Mouse (Mus musculus) adrenal gland (tissue): ENCODE data around the gene Klk1b22.
"Not testable (repeated sequence)": the region's sequence is repeated elsewhere in the genome, so short reads cannot be mapped to it uniquely, and the experiment has no call there.

Experiments used
- intact Hi-C: fragments of 180-260 bp; cut with DNase I; formaldehyde crosslinking; loops from one replicate; pipeline ENCODE4 v1.15.1; 2025
- long read RNA-seq, 2 experiments: library from polyadenylated mRNA; unstranded; transcript quantifications; one replicate each; pipeline ENCODE4 v2.0.0; 2020; ENCODE audit warnings: borderline replicate concordance in 1 of 2; ENCODE audit not compliant: insufficient replicate concordance in 1 of 2

Klk1b22 gene
- long read RNA-seq, experiment 1 = 0 reads
- long read RNA-seq, experiment 2 = 0 reads

DNA sequence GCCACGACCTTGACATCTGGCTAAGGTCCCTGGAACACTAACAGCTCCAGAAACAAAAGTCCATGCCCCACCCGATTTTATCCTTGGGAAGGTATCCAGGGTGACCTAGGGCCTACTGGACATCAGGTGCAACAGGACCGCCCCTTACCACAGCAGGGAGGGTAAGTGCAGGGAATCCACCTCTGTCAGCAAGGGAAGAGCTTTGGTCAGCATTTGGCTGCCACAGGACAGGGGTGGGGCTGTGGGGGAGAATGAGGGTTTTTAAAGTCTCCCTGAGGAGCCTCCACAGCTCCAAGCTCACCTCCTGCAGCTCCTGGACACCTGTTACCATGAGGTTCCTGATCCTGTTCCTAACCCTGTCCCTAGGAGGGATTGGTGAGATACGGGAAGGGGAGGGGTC, at the start of gene Klk1b22:
TSS of gene Klk1b22 (plus strand) at position 301 of the 400 bp plus-strand sequence.
- intact Hi-C loops = no loop called here

DNA sequence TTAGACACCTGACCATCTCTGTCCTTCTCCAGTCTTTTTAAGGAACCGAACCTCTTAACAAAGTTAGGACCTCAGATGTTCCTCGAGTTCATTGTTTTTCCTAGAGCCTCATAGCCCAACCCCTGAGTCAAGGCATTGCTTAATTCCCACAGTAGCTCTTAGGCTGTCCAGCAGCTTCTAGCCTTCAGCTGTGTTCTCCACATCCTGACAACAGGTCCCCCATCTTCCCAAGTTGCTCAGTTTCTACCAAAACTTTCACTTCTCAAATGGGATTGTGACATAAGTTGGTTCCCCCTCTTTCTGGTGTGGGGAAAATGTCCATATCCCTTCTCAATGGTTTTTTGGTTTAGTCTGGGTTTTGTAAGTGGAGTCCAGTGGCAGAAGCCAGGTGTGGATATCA, 40.4 kb upstream of the Klk1b22 start:
- intact Hi-C loops = no loop called here

DNA sequence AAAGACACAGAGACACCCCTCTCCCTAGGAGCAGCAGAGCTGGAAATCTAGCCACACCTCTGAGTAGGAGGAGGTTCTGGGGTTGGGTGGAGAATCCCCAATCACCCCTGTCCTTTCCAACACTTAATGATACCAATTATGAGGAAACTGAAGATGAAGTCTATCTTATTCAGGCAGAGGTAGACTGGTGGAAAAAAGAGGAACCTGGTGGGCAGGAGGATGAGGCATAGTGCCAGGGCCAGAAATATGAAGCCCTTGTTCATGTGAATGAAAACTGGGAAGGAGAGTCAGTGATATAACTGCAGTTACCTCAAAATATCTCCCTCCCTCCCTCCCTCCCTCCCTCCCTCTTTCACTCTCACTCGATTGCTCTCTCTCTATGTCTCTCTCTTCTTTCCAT, 34.8 kb upstream of the Klk1b22 start:
- intact Hi-C loops = no loop called here

DNA sequence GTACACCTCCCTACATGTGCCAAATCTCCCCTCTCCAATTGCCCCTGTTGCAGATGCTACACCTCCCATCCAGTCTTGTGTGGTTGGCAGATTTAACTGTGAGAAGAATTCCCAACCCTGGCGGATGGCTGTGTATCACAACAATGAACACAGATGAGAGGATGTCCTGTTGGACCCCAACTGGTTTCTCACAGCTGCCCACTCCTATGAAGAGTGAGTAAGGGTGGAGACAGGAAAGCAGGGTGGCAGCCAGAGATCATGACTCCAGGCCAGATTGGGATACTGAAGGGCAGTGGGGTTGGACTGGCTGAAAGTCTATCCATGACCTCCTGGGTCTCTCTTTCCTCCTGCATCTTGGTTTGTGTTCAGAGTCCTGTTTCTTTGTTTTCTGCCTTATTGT, 16.4 kb upstream of the Klk1b22 start:
- intact Hi-C loops = no loop called here

DNA sequence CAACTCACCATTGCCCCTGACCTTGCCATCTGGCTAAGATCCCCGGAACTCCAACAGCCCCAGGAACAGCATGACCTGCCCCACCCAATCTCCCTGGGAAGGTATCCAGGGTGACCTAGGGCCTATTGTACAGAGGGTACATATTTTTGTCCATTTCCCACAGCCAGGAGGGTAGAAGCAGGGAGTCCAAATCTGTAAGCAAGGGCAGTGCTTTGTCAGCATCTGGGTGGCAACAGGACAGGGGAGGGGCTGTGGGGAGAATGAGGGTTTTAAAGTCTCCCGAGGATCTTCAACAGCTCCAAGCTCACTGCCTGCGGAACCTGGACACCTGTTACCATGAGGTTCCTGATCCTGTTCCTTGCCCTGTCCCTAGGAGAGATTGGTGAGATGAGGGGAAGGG, 10.4 kb upstream of the Klk1b22 start, which contains the start of gene Klk1b21:
TSS of gene Klk1b21 (plus strand) at position 301 of the 400 bp plus-strand sequence.
- intact Hi-C loops = not testable (repeated sequence)

DNA sequence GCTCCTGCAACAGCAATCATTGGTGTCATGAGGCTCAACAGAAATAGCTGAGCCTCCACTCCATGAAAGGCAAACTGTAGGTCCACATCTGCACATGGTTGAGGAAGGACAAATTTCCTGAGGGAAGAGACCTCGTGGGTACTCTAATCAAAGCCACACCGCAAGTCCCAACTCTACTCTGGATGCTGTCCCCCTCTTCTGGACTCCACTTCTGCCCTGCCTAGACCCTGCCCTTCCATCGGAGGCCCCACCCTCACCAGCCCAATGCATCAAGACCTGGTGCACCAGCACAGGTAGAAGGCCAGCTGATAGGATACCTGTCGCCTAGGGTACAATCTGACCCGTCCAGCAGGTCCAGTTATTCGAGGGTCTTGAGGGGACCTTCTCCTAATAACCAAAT, 11.0 kb downstream of the Klk1b22 start:
- intact Hi-C loops = no loop called here

DNA sequence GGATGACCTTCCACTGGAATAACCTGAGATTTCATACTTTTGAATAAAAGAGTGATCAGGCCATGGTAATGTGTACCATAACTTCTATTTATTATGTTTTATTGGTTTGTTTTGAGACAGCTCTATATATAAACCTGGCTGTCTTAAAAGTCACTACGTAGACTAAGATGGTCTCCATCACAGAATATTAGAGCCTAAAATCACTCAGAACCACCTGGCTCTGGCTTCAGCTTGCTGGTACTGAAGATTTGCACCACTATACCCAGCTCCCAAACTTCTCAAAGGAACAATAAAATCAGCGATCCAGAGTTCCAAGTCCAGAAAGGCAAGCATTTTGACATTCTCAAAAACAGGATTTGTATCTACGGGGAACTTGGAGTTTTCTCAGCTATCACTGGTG, 24.0 kb downstream of the Klk1b22 start, which contains the start of gene Klk1b16:
TSS of gene Klk1b16 (plus strand) at position 301 of the 400 bp plus-strand sequence.
- intact Hi-C loops = no loop called here
